Mouse (Mus musculus): ENCODE data around the gene Irf3.

Irf3 gene

DNA sequence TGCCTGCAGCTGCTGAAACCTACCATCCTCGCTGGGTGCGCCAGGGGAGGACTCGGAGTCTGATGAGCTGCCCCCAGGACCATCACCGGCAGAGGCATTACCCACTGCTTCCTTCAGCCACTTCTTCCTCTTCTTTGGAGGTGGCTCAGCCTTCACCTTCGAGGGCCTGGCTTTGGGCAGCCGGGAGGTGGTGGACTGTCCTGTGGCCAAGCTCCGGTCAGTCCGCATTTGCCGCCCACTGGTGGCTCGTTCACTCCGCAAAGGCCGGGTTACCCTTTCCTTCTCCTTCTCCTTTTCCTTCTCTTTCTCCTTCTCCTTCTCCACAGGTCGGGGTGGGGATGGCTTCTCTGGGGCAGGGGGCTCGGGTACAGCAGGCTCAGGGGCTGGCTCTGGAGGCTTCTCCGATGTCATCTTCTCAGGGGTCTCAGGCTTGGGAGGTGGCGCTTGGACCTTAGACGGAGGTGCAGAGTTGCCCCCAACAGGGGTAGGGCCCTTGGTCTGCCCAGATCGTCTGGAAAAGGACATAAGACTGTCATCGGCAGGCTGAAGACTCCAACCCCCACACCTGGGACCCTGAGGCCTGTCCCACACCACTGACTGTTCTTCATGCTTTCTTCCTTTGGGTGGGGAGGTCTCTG, 36.4 kb downstream of the Irf3 start:
- DNase-seq (ENCODE audit: low read depth, low spot score) = no peak

GRCm38 (mm10) chr7:45035631-45036030, 38.2 kb downstream of the Irf3 start:
- DNase-seq (ENCODE audit: low read depth, low spot score) = no peak

- DNase-seq (ENCODE audit: low read depth, low spot score) = no peak
Measured at GRCm38 (mm10) chr7:45036702-45037101, 39.3 kb downstream of the Irf3 start.

- DNase-seq (ENCODE audit: low read depth, low spot score) = no peak
Measured at GRCm38 (mm10) chr7:45037720-45038361, 40.4 kb downstream of the Irf3 start.

- DNase-seq (ENCODE audit: low read depth, low spot score) = no peak
Measured at GRCm38 (mm10) chr7:45038411-45038810, 41.0 kb downstream of the Irf3 start.

GRCm38 (mm10) chr7:45040851-45041250, 43.4 kb downstream of the Irf3 start:
- no peak for DNase-seq (ENCODE audit: low read depth, low spot score)

- no peak for DNase-seq (ENCODE audit: low read depth, low spot score)
Measured at GRCm38 (mm10) chr7:45043307-45043706, 45.9 kb downstream of the Irf3 start.

DNA sequence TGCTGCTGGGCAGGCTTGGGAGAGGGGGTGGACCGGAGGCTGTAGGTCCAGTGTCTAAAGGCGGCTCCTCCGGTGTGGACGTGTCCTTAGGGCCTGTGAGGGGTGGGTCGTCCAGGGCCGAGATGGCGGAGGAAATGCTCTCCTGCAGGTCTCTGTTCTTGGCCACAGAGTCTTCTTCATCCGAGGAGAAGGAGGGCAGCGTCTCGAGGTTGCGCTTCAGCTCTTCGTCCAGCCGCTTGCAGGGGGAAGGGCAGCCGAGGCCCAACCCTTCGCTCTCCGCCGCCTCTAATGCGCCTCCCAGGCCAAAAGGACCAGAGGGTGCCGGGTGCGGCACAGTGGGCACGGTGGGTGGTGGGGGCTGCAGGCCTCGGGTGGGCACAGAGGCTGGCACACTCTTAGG, 48.3 kb downstream of the Irf3 start:
- no peak for DNase-seq (ENCODE audit: low read depth, low spot score)

- no peak for DNase-seq (ENCODE audit: low read depth, low spot score)
Measured at GRCm38 (mm10) chr7:45046853-45047350, 49.5 kb downstream of the Irf3 start.

GRCm38 (mm10) chr7:45047491-45047890, 50.0 kb downstream of the Irf3 start:
- DNase-seq (ENCODE audit: low read depth, low spot score) = no peak

DNA sequence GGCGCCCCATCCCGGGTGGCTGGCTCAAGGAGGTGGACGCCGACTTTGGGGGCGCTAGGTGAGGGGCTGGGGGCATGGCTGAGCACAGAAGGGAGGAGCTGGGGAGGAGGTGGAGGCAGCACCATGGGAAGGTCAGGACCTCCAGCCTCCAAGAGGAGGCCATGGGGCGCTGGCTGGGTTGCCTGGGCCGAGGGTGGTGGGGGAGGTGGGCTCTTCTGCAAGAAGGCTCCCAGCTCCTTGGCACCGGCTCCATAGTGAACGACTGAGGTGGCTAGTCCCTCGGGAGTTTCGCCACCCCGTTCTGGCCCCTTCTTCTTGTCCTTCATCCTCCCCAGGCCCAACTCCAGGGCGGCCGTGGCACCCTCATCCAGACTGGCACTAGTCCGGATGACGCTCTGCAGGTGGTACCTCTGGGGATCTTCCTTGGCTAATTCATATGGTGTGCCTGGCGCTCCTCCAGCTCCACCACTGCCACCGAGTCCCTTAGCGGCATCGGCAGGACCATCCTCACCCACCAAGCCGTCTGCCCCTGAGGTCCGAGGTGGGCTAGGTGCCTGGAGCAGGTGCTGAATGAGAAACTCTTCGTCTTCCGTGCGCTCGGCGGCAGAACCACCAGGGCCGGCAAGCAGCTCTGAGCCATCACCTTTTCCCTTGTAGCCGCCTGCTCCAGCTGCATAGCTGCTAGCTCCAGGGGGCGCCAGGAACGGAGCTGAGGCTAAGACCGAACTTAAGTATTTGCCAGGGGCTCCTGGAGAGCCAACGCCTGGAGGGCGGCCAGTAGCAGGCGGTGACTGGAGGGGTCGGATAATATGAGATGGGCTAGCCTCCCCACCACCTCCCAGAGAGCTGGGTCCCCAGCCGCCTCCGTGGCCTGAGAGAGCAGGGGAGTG, 50.8 kb downstream of the Irf3 start:
- DNase-seq (ENCODE audit: low read depth, low spot score) = no peak

GRCm38 (mm10) chr7:45048923-45049657, 51.6 kb downstream of the Irf3 start:
- DNase-seq (ENCODE audit: low read depth, low spot score) = no peak

DNA sequence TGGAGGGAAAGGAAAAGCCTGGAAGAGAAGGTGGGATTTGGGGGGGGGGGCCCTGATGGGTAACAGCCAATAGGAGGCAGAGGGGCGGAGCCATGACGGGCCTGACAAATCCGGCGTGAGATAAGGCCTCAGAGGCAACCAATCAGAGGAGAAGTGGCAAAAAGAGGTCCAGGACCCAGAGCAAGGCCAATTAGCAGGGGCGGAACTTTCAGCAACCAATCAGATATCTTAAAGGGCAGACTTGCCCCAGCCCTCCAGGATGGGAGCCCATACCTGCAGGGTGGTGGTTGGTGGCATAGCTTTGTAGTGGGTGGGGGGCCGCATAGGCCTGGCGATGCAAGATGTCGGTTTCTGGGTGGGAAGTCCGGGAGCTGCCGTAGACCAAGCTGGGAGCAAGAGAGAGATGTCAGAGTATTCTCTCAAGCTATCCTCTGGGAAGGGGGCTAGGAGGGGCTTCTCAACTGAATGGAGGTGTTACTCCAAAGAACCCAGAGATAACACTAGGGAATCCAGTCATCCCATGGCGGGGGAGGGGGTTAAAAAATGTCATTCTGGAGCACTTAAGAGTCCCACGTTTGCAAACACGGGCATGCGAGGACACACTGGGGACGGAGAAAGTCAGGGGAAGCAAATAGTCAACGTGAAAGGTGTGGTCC, 53.6 kb downstream of the Irf3 start:
- peak; percentile 77 for DNase-seq (ENCODE audit: low read depth, low spot score)

GRCm38 (mm10) chr7:45051601-45051974, 54.1 kb downstream of the Irf3 start:
- no peak for DNase-seq (ENCODE audit: low read depth, low spot score)

Measured in embryo, embryonic 11.5 days (tissue).